Mouse (Mus musculus) stomach, postnatal 0 days (tissue): Measurements from ENCODE around the gene I830077J02Rik.

Source experiments
- CTCF ChIP-seq: IDR thresholded peaks from 2 replicates; pipeline ENCODE4 v1.5.1; 2016; ENCODE audit warnings: antibody characterized with exemption, low read depth, mild to moderate bottlenecking, moderate library complexity
- EP300 ChIP-seq: optimal IDR thresholded peaks from 2 replicates; pipeline ENCODE3; 2016; ENCODE audit warnings: antibody characterized with exemption

- TF ChIP-seq CTCF (no peak), EP300 (no peak)
Measured at GRCm38 (mm10) chr3:105893941-105894391, 38.5 kb downstream of the I830077J02Rik start.
